Mouse (Mus musculus) T-helper 17 cell (primary cell): ENCODE measurements at regions not wholly inside any gene's neighbourhood (a gene's known extent, or its start where the extent isn't known, plus 50 kb on each side); places are given as distances from the start of the nearest gene placed in this dataset.

ENCODE experiments used
- in situ Hi-C, 2 experiments: fragments of 300-600 bp; cut with MboI, MseI; formaldehyde crosslinking; loops; 1 replicate in 1 of 2; 2 replicates in 1 of 2; pipeline ENCODE4 v1.15.1; 2025; ENCODE audit warnings: high pct_unique_total_duplicates in 2 of 2

GRCm38 (mm10) chr3:58300213-58300612, 114.3 kb upstream of the Tsc22d2 start:
- in situ Hi-C loops = no loop called here

DNA sequence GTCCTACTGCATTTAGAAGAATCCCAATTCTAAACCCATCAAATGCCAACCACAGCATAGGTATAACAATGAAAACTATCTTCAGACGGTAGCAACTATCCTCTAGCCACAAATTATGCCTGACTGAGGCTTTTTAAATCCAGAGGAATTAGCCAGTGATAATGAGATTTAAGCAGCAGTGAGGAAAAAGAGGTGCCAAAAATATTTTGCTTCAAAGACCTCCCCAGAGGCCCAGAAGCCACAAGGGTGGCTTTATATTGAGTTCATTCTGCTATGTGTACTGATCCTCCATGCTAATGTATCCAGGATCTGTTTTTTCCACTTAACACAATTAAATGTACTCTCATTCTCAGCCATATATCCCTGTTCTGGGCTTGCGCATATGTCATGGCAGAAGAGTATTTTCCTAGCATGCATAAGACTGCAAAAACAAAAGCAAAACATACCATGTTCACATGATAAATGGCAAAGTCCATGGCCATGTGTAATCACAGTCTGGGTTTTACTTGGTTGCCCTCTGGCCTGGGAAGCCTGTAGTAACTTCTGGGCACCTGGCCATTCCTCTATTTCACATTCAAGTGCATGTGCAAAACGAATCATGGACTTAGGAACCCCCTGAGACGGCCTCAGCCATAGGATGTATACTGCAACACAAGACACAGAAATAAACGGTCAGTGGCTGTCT, 113.6 kb upstream of the Tsc22d2 start:
- in situ Hi-C loops = no loop called here

- in situ Hi-C loops = no loop called here
Observed at GRCm38 (mm10) chr3:58302322-58302721, 112.2 kb upstream of the Tsc22d2 start.

DNA sequence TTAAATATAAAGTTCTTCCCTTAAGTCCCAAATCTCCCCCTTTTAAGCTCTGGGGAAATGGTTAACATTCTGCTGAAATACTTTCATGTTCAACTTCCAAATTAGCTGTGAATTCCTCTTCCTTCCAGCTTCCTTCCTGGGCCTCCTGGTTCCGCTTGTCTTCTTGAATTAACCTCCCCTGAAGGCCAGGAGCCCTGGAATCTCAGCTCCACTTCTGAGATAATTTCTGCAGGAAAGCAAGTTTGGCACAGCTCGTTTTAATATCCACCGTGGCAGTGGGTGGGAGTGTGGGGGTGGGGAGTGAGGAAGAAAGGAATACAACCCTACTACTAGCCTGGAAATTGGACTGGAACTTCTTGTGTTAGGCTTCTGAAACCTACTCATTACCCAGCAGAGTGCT, 110.8 kb upstream of the Tsc22d2 start:
- in situ Hi-C loops = no loop called here

- in situ Hi-C loops = no loop called here
Observed at GRCm38 (mm10) chr3:58309601-58310000, 104.9 kb upstream of the Tsc22d2 start.

GRCm38 (mm10) chr3:58310390-58310789, 104.1 kb upstream of the Tsc22d2 start:
- in situ Hi-C loops = no loop called here

GRCm38 (mm10) chr3:58311104-58311685, 103.3 kb upstream of the Tsc22d2 start:
- in situ Hi-C loops = no loop called here

DNA sequence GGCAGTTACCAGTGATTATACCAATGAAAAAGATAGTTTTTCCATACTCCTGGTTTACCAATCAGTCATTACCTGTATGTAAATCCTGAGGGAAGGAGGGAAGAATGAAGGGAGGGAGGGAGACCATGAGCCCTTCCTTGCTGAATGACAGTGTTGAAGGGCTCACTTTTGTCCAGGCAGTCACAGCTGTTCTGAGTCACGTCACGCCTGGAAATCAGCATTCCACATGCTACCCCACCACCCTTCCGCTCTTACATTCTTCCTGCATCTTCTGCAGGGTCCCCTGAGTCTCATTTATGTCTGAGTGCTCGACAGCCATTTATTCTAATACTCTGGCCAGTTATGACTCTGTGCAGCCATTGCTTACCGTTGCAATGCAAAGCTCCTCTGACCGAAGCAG, 101.9 kb upstream of the Tsc22d2 start:
- in situ Hi-C loops = no loop called here

DNA sequence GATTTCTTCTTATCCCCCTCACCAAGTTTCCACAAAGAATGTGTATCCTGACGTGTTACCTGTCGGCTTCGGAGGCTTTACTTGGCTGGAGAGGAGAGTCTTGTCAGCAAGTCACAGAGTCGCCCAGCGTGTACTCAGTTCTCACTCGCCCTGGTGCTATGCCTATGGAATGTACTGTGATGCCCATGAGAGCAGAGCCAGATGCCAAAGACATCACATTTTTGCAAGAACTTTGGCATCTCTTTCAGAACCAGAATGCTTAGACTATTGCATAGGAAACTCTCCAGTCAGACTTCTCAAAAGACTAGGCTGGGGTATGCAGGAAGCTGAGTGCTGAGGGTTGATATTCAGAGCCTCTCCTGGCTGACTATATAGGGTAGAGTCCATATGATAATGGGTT, 99.3 kb upstream of the Tsc22d2 start:
- in situ Hi-C loops = no loop called here

DNA sequence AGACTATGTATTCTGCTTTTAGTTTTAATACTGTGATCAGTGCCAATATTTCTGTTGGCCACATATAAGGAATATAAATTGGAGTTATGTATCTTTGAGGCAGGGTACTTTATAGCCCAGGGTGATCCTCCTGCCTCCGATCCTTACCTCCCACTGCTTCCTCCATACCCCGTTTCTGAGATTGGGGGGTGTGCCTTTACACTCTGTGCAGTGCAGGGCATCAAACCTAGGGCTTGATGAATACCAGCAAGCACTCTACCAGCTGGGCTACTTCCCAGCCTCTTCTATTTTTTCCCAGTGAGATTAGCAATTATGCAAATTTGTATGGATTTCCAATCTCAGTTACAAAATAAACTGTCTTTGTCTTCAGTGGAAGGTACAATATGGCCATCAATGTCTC, 97.3 kb upstream of the Tsc22d2 start:
- in situ Hi-C loops = no loop called here

GRCm38 (mm10) chr3:58318756-58319155, 95.8 kb upstream of the Tsc22d2 start:
- in situ Hi-C loops = no loop called here

GRCm38 (mm10) chr3:58319463-58319862, 95.1 kb upstream of the Tsc22d2 start:
- in situ Hi-C loops = no loop called here

DNA sequence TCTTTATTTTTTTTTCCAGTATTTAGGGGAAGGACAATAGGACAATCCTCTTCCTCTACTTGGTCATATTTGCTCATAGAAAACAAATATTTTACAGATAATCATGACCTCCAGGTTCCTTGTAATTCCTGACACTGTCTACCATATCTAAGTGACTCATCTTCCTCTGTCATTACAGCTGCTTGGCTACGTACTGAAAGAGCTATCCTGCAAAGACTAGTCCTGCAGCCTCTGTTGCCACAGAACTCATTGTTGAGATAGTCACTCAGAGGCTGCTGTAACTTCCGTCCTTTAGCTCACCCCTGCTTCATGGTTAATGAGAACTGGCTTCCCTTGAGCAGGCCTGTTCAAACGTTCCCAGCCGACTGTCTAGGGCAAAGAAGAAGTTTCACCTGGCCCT, 93.7 kb upstream of the Tsc22d2 start:
- in situ Hi-C loops = no loop called here

DNA sequence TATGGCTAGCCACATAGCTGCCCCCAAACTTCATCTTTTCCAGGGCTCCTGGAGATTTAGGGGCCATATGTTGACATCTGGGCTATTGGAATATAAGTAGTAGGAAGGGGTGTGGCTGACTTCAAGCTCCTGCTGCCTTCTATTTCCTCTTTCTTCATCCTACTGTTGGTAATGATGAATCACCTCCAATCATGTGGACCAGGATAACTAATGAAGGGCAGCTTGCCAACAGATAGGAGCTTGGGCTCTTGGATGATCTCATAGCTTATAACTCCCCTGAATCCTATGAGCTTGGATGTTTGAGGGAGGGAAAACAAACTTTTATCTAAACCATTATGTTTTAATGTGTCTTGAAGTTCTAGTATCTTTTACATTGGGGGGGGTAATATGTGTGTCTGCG, 92.2 kb upstream of the Tsc22d2 start:
- in situ Hi-C loops = no loop called here

- in situ Hi-C loops = no loop called here
Observed at GRCm38 (mm10) chr3:58327721-58328120, 86.8 kb upstream of the Tsc22d2 start.

DNA sequence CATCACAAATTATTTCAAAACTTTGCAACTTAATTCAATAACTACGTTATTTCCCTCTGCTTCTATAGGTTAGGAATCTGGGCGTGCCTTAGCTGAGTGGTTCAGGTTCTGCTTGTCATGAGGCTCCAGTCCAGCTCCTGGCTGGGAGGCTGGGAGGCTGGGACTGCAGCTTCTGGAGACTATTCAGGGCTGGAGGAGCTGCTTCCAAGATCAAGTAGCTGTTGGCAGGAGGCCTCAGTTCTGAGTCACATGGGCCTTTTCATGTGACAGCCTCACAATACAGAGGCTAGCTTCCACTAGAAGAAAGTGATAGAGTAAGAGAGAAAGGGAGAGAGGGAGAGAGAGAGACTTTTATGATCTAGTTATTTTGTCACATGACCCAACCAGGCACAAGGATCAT, 84.3 kb upstream of the Tsc22d2 start:
- in situ Hi-C loops = no loop called here

- in situ Hi-C loops = no loop called here
Observed at GRCm38 (mm10) chr3:58333997-58334396, 80.5 kb upstream of the Tsc22d2 start.

- in situ Hi-C loops = no loop called here
Observed at GRCm38 (mm10) chr3:58335277-58335676, 79.2 kb upstream of the Tsc22d2 start.

GRCm38 (mm10) chr3:58336135-58336534, 78.4 kb upstream of the Tsc22d2 start:
- in situ Hi-C loops = no loop called here

DNA sequence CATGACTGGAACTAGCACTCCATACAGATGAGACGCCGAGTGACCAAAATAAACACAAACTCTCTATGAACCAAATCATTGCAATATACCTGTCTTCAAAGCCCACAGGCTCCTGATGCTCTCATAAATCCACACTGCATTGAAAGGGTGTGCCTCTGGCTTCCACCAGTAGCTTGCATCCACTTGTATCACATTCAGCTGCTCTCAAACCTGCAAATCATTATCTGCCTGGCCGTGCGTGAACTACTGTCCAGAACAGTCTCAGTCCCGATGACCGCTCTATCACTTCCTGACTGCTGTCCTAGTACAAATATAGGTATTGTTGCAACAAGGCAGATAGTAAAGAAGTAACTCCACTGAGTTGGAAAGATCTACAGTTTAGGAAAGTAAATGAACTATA, 77.9 kb upstream of the Tsc22d2 start:
- in situ Hi-C loops = no loop called here

DNA sequence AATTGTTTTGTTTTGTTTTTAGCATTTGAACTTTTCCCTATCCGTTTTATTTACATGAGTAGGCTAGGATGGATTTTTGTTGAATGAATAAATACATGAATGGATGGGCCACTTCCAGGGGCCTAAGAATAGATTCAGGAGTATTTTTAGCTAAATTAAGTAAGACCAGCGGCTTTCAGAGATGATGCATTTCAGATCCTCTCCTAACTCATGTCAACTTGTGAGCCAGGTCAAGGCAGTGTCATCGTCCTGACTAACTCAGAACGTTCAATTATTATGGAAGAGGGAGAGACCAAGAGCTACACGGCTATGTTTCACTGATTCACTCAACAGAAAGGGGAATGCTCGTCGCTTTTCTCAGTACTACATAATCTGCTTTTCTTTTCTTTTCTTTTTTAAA, 75.5 kb upstream of the Tsc22d2 start:
- in situ Hi-C loops = no loop called here

GRCm38 (mm10) chr3:58342096-58342495, 72.4 kb upstream of the Tsc22d2 start:
- in situ Hi-C loops = no loop called here

GRCm38 (mm10) chr3:58362563-58362962, 52.0 kb upstream of the Tsc22d2 start:
- in situ Hi-C loops = no loop called here

DNA sequence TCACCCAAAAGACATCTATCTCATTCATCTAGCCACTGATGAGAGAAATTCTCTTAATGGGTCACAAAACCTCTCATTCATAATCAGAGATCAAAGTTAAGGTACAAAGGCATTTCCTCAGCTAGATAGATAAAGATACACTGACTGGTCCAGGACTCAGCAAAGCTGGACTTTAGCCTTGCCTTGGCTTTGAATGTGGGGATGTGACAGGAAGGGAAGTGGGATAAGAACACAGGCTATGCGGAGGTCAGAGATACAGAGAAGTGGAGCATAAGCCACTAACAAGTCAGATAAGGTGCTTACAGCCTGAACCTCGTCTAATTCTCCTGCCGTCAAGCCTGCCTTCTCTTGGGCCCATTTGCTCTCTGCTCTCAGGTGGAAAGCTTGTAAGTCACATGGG, 50.0 kb upstream of the Tsc22d2 start:
- in situ Hi-C loops = no loop called here
